Mouse (Mus musculus) olfactory bulb, adult 2 months (tissue): ENCODE data around the gene Zfp335.

Source experiments
- CTCF ChIP-seq: fragments of 200-500 bp; IDR thresholded peaks from 2 replicates; pipeline ENCODE4 v1.5.1; 2012; ENCODE audit warnings: low read depth, mild to moderate bottlenecking, low read length, moderate library complexity; ENCODE audit not compliant: insufficient read depth
- POLR2A ChIP-seq: fragments of 200-500 bp; IDR thresholded peaks from 2 replicates; pipeline ENCODE4 v1.6.1; 2012; ENCODE audit warnings: mild to moderate bottlenecking, low read depth, low read length, moderate library complexity; ENCODE audit not compliant: insufficient read depth

DNA sequence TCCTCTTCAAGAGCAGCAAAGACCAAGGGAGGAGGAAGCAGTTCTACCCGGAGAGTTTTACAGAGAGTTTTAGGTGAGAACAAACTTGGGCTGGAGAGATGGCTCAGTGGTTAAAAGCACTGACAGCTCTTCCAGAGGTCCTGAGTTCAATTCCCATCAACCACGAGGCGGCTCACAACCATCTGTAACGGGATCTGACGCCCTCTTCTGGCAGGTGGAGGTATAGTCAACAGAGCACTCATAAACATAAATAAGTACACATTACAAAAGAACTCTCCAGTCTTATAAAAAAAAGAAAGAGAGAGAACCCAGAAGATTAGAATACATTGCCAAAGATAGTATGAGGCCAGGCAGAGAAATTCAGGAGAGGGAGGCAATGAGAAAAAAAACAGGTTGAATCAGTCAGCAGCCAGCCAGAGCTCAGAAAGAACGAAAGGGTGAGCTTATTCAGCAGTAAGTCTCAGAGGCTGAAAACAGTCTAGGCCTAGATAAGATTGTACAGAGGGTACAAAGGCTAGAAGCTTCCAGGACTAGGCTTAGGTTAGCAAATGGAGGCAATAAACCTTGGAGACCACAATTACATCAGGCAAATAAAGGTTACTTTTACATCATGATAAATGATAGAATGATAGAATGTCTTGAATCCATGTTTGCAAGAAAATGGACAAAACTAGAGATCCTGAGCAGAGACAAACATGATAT lies 39.8 kb downstream of the Zfp335 start:
- TF ChIP-seq CTCF (no peak), POLR2A (no peak)
